Mouse (Mus musculus): ENCODE data around the gene Ankmy1. TPM values are rescaled to one million over a fixed set of nuclear protein-coding genes. Genes with fewer than 3 reads are reported as not detected.

The Ankmy1 gene
- polyA plus RNA-seq, 1 experiment from 2014 or later = 1.0 TPM

- Histone ChIP-seq H3K27ac (replicated peaks) (peak overlapping the region; percentile 90), H3K9me3 (replicated peaks) (no peaks in the 10 kb centered on the region), H3K4me1 (peaks cover 42% of the 10 kb centered on the region), H3K9ac (peak overlapping the region; percentile 85), H3K4me3 (replicated peaks) (peak overlapping the region; percentile 81), H3K27me3 (no peaks in the 10 kb centered on the region), H3K36me3 (peaks cover 23% of the 10 kb centered on the region), H3K4me2 (replicated peaks) (peak overlapping the region; percentile 93)
- under 1% methylated on average over 76 of the region's 85 CpGs for WGBS
- peak; percentile 36 for ATAC-seq (ENCODE audit: insufficient number of reproducible peaks, low FRiP score, low TSS enrichment, low read depth)
These were observed 8.4 kb upstream of the Ankmy1 start for GRCm38 (mm10) chr1:92910925-92911720.

DNA sequence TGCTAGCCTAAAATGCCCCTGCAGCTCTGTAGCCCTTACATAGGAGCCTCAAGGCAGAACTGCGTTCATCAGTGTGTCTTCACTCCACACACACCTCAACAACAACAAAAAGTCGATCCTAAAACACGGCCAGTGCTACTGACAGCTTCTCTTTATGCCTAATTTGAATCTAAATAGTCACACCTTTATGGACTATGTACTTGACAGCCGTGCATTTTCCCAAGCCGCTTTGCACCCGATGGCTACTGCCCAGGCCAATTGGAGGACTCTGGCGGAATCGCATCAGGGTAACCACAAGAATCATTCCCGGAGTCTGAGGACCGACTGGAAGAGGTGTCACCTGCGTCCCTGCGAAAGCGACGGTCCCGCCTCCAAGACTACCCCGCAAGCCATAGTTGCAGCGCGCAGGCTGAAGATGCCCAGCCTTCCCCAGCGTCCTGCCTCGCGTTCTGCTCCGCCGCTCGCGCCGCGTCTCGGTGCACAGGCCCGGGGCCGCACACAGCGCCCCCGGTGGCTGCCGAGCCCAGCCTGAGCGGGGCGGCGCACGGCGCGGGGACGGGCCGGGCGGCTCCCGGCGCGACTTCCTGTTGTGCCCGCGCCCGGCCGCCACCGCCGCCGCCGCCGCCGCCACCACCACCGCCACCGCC lies 7.7 kb upstream of the Ankmy1 start, which contains the start of gene Rnpepl1:
Gene Rnpepl1 (plus strand): TSS at position 545 of the 647 bp plus-strand sequence.
- H3K27ac ChIP-seq (replicated peaks) = peak within 1 kb of the TSS; percentile 90
- H3K9me3 ChIP-seq (replicated peaks) = no peaks in the 10 kb centered on the region
- H3K4me2 ChIP-seq (replicated peaks) = peak within 1 kb of the TSS; percentile 93
- under 1% methylated on average over 53 of the region's 57 CpGs for WGBS
- peak within 1 kb of the TSS; percentile 85 for H3K9ac ChIP-seq
- peak; percentile 71 for ATAC-seq (ENCODE audit: insufficient number of reproducible peaks, low FRiP score, low TSS enrichment, low read depth)
- peaks cover 42% of the 10 kb centered on the region for H3K4me1 ChIP-seq
- no peaks in the 10 kb centered on the region for H3K27me3 ChIP-seq
- peak within 1 kb of the TSS; percentile 81 for H3K4me3 ChIP-seq (replicated peaks)
- peaks cover 15% of the 10 kb centered on the region for H3K36me3 ChIP-seq

- H3K9me3 ChIP-seq (replicated peaks) = no peaks in the 10 kb centered on the region
- H3K4me1 ChIP-seq = peaks cover 42% of the 10 kb centered on the region
- no peak overlapping the region for H3K27ac ChIP-seq (replicated peaks)
- H3K4me2 ChIP-seq (replicated peaks) = no peak overlapping the region
- H3K36me3 ChIP-seq = peaks cover 4% of the 10 kb centered on the region
- 75% methylated on average over 4 of the region's 4 CpGs for WGBS
- H3K27me3 ChIP-seq = no peaks in the 10 kb centered on the region
- ATAC-seq (ENCODE audit: insufficient number of reproducible peaks, low FRiP score, low TSS enrichment, low read depth) = no peak
- no peak overlapping the region for H3K9ac ChIP-seq
- H3K4me3 ChIP-seq (replicated peaks) = no peak overlapping the region
These were observed 6.4 kb upstream of the Ankmy1 start for GRCm38 (mm10) chr1:92909068-92909467.

GRCm38 (mm10) chr1:92908664-92909063 lies 6.0 kb upstream of the Ankmy1 start:
- peaks cover 42% of the 10 kb centered on the region for H3K4me1 ChIP-seq
- H3K9ac ChIP-seq = no peak overlapping the region
- 95% methylated on average over 3 of the region's 3 CpGs for WGBS
- no peak for ATAC-seq (ENCODE audit: insufficient number of reproducible peaks, low FRiP score, low TSS enrichment, low read depth)
- H3K4me2 ChIP-seq (replicated peaks) = no peak overlapping the region
- no peak overlapping the region for H3K27ac ChIP-seq (replicated peaks)
- H3K36me3 ChIP-seq = no peaks in the 10 kb centered on the region
- H3K9me3 ChIP-seq (replicated peaks) = no peaks in the 10 kb centered on the region
- no peaks in the 10 kb centered on the region for H3K27me3 ChIP-seq
- no peak overlapping the region for H3K4me3 ChIP-seq (replicated peaks)

DNA sequence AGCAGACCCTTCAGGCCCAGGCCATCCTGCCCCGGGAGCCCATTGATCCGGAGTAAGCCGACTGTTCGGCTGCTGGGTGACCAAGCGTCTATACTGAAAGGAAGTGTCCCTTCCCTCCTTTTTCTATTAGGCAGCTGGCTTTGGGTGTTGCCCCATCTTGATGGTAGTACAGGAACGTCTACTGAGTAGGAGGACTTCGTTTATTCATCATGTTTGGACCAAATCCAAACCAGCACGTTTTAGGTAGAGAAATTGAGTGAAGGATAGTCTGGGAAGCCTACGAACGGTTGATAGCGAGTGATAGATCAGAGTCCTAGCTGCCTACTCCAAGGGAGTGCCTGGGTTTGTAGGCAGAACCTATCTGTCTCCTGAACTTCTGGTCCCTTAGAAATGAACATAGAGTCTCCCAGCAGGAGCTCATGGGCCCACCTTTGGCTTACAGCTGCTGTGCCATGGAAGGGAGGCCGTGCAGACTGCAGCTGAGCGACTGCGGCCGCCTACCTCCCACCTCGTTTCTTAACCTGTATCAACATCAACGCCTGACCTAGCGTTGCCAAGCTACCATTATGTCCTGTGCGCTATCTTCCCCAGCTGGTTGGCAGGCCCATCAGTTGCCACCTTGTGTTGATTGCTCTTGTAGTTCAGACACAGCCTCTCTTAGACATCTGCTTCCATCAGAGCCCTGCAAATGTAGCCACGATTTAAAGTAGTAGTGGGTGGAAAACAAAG lies 5.1 kb upstream of the Ankmy1 start:
- WGBS = 46% methylated on average over 20 of the region's 20 CpGs
- Histone ChIP-seq H3K9ac (peak overlapping the region; percentile 53; the same call in 1 of the 2 replicates), H3K4me3 (replicated peaks) (peak overlapping the region; percentile 82), H3K27ac (replicated peaks) (peak overlapping the region; percentile 91), H3K4me2 (replicated peaks) (peak overlapping the region; percentile 70), H3K27me3 (no peaks in the 10 kb centered on the region), H3K36me3 (no peaks in the 10 kb centered on the region), H3K9me3 (replicated peaks) (no peaks in the 10 kb centered on the region), H3K4me1 (peaks cover 45% of the 10 kb centered on the region)
- no peak for ATAC-seq (ENCODE audit: insufficient number of reproducible peaks, low FRiP score, low TSS enrichment, low read depth)

DNA sequence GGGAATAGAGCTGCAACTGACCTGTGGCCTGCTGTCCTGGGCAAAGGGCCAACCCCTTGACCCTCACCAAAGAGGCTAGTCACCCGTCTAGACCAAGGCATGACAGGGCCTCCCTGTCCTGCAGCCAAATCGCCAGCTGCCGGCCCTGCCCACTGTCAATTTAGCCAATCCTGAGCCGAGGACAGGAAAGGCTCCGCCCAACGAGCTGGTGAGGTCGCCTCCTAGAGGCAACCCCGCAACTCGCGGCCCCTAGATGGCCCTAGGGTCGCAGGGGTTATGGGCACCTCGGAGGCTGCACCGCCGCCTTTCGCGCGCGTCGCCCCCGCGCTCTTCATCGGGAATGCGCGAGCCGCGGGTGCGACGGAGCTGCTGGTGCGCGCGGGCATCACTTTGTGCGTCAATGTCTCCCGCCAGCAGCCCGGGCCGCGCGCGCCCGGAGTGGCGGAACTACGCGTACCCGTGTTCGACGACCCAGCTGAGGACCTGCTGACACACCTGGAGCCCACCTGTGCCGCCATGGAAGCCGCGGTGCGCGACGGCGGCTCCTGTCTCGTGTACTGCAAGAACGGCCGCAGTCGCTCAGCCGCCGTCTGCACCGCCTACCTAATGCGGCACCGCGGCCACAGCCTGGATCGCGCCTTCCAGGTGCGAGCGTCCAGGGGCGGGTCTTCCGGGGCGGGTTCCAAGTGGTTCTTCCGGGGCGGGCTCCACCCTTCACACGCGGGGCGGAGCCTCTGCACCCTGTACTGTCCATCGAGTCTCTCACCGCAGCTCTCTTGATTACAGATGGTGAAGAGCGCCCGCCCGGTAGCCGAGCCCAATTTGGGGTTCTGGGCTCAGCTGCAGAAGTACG lies 4.3 kb upstream of the Ankmy1 start, which contains the start of gene Dusp28:
Gene Dusp28 (plus strand): TSS at position 203 of the 853 bp plus-strand sequence.
- Histone ChIP-seq H3K9me3 (replicated peaks) (no peaks in the 10 kb centered on the region), H3K4me3 (replicated peaks) (peak within 1 kb of the TSS; percentile 82), H3K9ac (peak within 1 kb of the TSS; percentile 53), H3K36me3 (no peaks in the 10 kb centered on the region), H3K27ac (replicated peaks) (peak within 1 kb of the TSS; percentile 91), H3K4me1 (peaks cover 39% of the 10 kb centered on the region), H3K27me3 (no peaks in the 10 kb centered on the region), H3K4me2 (replicated peaks) (peak within 1 kb of the TSS; percentile 70)
- ATAC-seq (ENCODE audit: insufficient number of reproducible peaks, low FRiP score, low TSS enrichment, low read depth) = peak; percentile 89
- WGBS = under 1% methylated on average over 81 of the region's 81 CpGs

- whole genome bisulfite sequencing = 90% methylated on average over 2 of the region's 2 CpGs
- Histone ChIP-seq H3K4me3 (replicated peaks) (no peak overlapping the region), H3K4me2 (replicated peaks) (no peak overlapping the region), H3K4me1 (peaks cover 30% of the 10 kb centered on the region), H3K36me3 (no peaks in the 10 kb centered on the region), H3K27me3 (peaks cover 7% of the 10 kb centered on the region; the same call in 1 of the 2 replicates), H3K9me3 (replicated peaks) (no peaks in the 10 kb centered on the region), H3K9ac (no peak overlapping the region), H3K27ac (replicated peaks) (no peak overlapping the region)
- ATAC-seq (ENCODE audit: insufficient number of reproducible peaks, low FRiP score, low TSS enrichment, low read depth) = no peak
These were observed 3.1 kb upstream of the Ankmy1 start for GRCm38 (mm10) chr1:92905703-92906310.

DNA sequence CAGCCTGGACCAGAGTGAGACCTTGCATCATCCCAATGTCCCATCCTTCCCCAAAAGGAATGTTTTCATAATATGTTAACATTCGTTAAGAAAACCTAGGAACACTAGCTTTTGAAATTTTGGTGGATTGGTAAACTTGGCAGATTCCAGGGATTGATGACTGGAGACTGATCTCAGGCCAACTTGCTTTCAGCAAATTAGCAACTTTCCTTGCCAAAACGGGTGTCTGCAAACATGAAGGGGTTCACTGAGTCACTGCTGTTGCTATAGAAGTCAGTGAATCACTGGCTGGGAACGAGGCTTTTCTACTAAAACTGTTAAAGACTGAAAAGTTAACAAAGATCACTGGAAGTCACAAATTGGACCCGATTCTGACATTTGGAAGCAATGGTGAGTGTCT lies 921 bp upstream of the Ankmy1 start:
- H3K9ac ChIP-seq = no peak overlapping the region
- ATAC-seq (ENCODE audit: insufficient number of reproducible peaks, low FRiP score, low TSS enrichment, low read depth) = no peak
- H3K27ac ChIP-seq (replicated peaks) = no peak overlapping the region
- H3K4me1 ChIP-seq = peaks cover 20% of the 10 kb centered on the region
- no peak overlapping the region for H3K4me3 ChIP-seq (replicated peaks)
- no peaks in the 10 kb centered on the region for H3K36me3 ChIP-seq
- no peaks in the 10 kb centered on the region for H3K9me3 ChIP-seq (replicated peaks)
- WGBS = 62% methylated on average over 4 of the region's 4 CpGs
- no peak overlapping the region for H3K4me2 ChIP-seq (replicated peaks)
- H3K27me3 ChIP-seq = peaks cover 8% of the 10 kb centered on the region; the same call in 1 of the 2 replicates

DNA sequence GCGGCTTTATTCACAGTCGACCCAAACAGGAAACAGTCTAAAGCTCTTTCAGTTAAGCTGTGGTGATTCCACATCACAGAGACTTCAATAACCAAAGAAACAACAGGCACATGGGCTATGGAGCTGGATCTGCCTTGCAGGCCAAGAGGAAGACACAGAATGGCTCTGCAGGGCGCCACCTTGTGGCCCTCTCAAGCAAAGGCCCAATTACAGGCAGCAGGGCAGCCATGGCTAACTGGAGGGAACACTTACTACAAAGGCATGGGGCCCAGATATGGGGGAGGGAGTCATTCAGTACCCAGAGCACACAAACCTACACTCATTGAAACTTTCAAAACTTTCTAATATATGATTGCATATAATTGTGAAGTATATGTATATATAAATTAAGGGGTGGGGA lies 7.6 kb downstream of the Ankmy1 start:
- no peaks in the 10 kb centered on the region for H3K9me3 ChIP-seq (replicated peaks)
- WGBS = 5% methylated on average over 3 of the region's 3 CpGs
- H3K27me3 ChIP-seq = no peaks in the 10 kb centered on the region
- H3K9ac ChIP-seq = no peak overlapping the region
- peak; percentile 51; the same call in 1 of the 2 replicates for ATAC-seq (ENCODE audit: insufficient number of reproducible peaks, low FRiP score, low TSS enrichment, low read depth)
- no peaks in the 10 kb centered on the region for H3K4me1 ChIP-seq
- H3K36me3 ChIP-seq = no peaks in the 10 kb centered on the region
- H3K4me2 ChIP-seq (replicated peaks) = no peak overlapping the region
- no peak overlapping the region for H3K27ac ChIP-seq (replicated peaks)
- no peak overlapping the region for H3K4me3 ChIP-seq (replicated peaks)

- no peak overlapping the region for H3K27ac ChIP-seq (replicated peaks)
- 57% methylated on average over 3 of the region's 3 CpGs for WGBS
- no peak overlapping the region for H3K9ac ChIP-seq
- H3K9me3 ChIP-seq (replicated peaks) = no peaks in the 10 kb centered on the region
- no peaks in the 10 kb centered on the region for H3K36me3 ChIP-seq
- H3K4me2 ChIP-seq (replicated peaks) = no peak overlapping the region
- H3K4me1 ChIP-seq = no peaks in the 10 kb centered on the region
- ATAC-seq (ENCODE audit: insufficient number of reproducible peaks, low FRiP score, low TSS enrichment, low read depth) = no peak
- no peaks in the 10 kb centered on the region for H3K27me3 ChIP-seq
- H3K4me3 ChIP-seq (replicated peaks) = no peak overlapping the region
These were observed 8.8 kb downstream of the Ankmy1 start for GRCm38 (mm10) chr1:92893896-92894295.

Data from embryonic facial prominence, embryonic 15.5 days (tissue).